Mouse (Mus musculus) granulocyte monocyte progenitor cell, adult 5-6 weeks (primary cell): Measurements from ENCODE around the gene Popdc3. TPM values are rescaled to one million over a fixed set of nuclear protein-coding genes. Genes with fewer than 3 reads are reported as not detected.

Source experiments
- total RNA-seq, 2 experiments: library from RNA; stranded (forward) in 1 of 2; stranded (reverse) in 1 of 2; fragments of 200-712, 200-1000 nt in 1 of 2; fragments of >200 nt in 1 of 2; fragmentation: Nextera tagmentation in 1 of 2; gene quantifications; 2 replicates each; pipeline ENCODE4 v1.2.3; 2014 to 2017

Gene Popdc3
- total RNA-seq, 2 experiments from 2014 or later, result not detected

Other genes with a start within 250 kb of the Popdc3 start
- 15.0 and 17.3 TPM in 2 replicates for gene Prep, start 110.9 kb upstream of the Popdc3 start, total RNA-seq (2014; fragmentation: Nextera tagmentation)
- 12.7 and 14.3 TPM in 2 replicates for gene Prep, start 110.9 kb upstream of the Popdc3 start, total RNA-seq (2017)
- gene Bves, start 157.7 kb downstream of the Popdc3 start, total RNA-seq (2014; fragmentation: Nextera tagmentation), result not detected in 2 replicates
- not detected in 2 replicates for gene Bves, start 157.7 kb downstream of the Popdc3 start, total RNA-seq (2017)